Mouse (Mus musculus): ENCODE data around the gene Tmem81.

Gene Tmem81

GRCm38 (mm10) chr1:132520764-132521163 is 14.7 kb downstream of the Tmem81 start:
- DNase-seq = peak; percentile 69

GRCm38 (mm10) chr1:132523048-132523447 is 17.0 kb downstream of the Tmem81 start:
- no peak for DNase-seq

- peak; percentile 34 for DNase-seq
Measured at GRCm38 (mm10) chr1:132523920-132524319, 17.9 kb downstream of the Tmem81 start.

DNA sequence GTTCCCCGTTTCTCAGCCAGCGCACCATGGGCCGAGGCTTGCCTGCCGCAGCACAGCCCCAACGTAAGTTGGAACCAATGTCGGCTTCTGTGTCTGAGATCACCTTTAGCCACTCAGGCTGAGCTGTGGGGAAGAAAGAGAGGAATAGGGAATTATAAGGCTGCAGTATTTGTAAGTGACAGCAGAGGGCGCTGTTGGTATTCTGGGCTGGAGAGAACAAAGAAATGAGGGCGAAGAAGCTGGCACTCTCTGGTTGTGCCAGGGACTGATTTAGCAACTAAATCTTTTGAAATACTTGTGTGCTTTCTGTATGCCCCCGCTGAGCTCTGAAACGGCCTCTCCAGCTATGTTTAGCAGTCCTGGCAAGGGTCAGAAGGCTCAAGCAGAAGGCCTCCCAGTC is 19.8 kb downstream of the Tmem81 start:
- peak; percentile 80 for DNase-seq

- no peak for DNase-seq
Measured at GRCm38 (mm10) chr1:132528071-132528470, 22.0 kb downstream of the Tmem81 start.

- no peak for DNase-seq
Measured at GRCm38 (mm10) chr1:132528647-132529334, 22.8 kb downstream of the Tmem81 start.

- no peak for DNase-seq
Measured at GRCm38 (mm10) chr1:132530631-132531191, 24.7 kb downstream of the Tmem81 start.

DNA sequence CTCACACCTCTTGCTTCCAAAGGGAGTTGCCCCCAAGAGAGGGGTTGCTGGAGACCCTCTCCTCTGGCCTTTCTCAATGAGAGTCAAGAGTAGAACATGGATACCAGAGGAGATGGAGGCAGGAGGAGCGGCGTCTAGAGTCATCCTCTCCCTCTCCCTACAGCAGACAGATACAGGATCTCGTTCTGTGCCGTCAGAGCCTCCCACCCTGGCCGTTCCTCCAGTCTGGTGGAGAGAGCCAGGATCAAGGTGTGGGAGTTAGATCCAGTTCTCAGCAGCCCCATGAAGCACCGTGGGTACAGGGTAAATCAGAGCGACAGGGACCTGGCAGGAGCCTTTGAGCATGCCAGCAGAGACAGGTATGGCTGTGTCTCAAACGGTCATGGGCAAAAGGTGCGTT is 26.5 kb downstream of the Tmem81 start:
- DNase-seq = no peak

DNA sequence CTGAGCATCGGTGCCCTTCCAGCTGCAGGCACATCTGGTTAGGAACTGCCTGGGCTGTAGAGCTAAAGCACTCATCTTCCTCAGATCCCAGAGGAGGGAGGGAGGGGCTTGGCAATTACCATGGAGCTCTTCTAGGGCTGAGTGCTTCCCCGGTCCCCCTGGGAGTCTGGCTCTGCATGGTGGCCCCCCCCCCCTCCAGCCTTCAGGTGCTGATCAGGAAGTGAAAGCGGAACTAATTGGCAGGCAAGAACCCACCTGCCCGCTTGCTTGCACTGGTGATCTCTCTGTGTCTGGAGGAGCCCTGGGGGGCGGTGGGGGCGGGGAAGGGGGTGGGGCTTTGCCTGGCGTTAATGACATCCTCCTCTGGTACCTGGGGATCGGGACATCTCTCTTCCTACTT is 27.8 kb downstream of the Tmem81 start:
- DNase-seq = no peak

DNA sequence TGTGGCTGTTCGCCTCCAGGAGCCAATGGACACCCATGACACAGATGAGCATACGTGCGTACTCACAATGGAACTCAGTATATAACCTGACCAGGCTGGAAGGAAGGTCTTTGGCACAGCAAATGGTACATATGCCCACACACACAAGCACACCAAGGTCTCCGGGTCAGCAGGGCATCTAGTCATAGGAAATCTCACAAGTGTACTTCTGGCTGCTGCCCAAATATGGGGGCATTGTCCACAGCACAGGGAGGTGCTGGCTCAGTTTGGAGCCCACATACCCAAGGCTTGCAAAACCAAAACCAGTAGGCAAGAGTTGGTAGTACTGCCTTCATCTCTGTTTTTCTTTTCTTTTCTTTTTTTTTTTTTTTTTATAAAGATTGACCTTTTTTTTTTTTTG is 29.5 kb downstream of the Tmem81 start:
- no peak for DNase-seq

DNA sequence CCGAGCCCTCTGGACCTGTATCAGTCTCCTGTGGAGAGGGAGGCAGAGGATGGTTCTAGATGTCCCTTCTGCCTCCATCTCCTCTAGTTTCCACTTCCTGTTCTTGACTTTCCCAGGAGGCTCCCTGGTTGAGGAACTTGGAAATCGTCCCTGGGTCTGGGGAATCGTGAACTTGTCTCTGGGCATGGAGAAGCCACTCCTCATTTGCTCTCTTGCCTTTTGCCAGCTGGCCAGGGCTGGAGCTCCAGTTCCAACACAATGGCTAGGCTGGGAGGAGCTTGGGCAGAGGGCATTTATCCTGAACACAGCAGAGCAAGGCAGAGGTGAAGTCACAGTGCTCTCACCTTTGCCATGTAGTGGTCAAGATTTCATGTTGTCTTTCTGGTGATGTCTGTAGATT is 30.4 kb downstream of the Tmem81 start:
- no peak for DNase-seq

GRCm38 (mm10) chr1:132537736-132538135 is 31.7 kb downstream of the Tmem81 start:
- no peak for DNase-seq

DNA sequence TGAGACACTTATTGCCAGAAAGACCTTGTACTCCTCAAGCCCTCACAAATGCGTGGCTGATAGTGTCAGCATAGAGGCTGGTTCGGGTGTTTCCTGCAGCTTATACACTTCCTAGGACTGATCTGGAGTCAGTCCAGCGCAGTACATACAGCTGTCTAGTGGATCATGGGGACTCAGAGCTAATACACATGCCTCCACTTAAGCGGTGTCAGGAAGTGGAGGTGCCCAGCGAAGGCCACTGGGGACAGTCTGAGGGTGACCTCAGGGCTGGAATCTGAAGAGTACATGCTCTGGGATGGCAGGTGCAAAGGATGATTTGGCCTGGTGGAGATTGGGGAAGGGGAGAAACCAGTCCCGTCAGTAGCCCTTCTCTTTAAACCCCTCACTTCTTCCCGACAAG is 34.7 kb downstream of the Tmem81 start:
- no peak for DNase-seq

- DNase-seq = no peak
Measured at GRCm38 (mm10) chr1:132541171-132541823, 35.3 kb downstream of the Tmem81 start.

GRCm38 (mm10) chr1:132541824-132542599 is 36.0 kb downstream of the Tmem81 start:
- DNase-seq = no peak

DNA sequence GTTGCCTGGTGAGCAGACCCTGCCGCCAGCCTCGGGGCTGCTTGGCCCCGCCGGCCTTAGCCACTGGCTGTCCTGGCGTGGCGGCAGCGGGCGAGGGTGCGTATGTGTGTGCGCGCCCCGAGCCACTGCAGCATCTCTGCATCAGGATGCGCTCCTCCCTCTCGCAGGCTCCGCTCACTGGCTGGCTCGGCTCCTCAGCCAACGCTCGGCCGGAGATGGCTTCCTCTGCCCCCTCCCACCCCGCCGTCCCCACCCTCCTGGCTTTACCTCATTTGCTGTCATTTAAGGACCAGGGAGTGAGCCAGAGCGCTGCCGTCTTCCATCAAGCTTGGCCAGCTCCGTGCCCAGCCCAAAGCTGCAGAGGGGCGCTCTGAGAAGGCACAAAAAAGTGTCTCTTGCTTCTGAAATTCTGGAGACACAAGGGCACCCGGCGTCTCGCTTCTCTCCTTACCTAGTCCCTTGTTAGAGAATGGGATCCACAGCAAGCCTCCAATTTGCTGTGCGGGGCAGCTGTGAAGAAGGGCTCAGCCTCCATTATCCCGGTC is 36.8 kb downstream of the Tmem81 start, which contains the start of gene Cntn2:
Gene Cntn2, minus strand, starts transcription at position 495 of the 545 bp plus-strand sequence.
- DNase-seq = no peak

DNA sequence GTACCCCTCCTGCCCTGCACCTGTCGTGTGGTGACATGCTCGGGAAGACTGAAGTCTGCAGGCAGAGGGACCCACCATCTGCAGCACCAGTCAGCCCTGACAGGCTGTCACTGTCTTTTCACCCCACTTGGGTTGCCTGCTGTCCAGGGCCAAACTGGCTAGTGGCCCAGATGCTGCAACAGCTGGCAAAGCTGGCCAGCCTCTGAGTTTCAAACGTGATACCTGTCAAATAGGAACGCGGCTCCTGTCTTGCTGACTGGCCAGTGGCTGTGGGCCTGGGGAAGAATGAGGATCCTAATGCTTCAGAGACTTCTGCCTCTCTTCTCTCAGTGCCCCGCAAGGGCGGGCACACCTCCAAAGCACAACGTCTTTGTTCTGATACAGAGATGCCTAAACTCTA is 37.8 kb downstream of the Tmem81 start:
- no peak for DNase-seq

GRCm38 (mm10) chr1:132557901-132558631 is 52.0 kb downstream of the Tmem81 start:
- peak; percentile 21 for DNase-seq

Data from lung, postnatal 14 days (tissue).